Mouse (Mus musculus): Measurements from ENCODE around the gene Gm45713.

DNA sequence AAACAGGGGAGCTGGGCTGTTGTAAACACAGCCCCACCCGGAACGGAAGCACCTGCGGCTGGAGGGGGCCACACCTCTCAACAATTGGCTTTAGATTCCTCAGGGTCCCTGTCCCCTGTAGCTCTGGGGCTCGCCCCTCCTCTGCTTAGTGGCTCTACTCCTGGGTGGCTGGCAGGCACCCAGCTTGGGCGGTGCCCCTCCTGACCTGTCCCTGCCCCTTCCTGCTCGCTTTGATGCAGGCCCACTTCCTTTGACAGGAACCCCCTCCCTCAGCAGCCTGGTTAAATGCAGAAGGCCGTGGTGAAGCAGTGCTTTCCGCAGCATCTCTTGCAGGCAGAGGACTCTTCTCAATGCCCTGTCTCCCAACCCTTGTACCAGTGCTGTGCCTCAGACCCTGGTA, 14.6 kb downstream of the Gm45713 start:
- TF ChIP-seq MAX (IDR thresholded peaks at IDR 0.05): no peak
- no peak for TF ChIP-seq USF1 (IDR thresholded peaks at IDR 0.05; ENCODE audit: low read depth)
- TF ChIP-seq CTCF (IDR thresholded peaks at IDR 0.05; ENCODE audit: control insufficient read depth, insufficient read depth, insufficient read length): no peak
- no peak for TF ChIP-seq CEBPB (IDR thresholded peaks at IDR 0.05; ENCODE audit: low read depth)
- TF ChIP-seq MYOD1 (IDR thresholded peaks at IDR 0.05; ENCODE audit: control insufficient read depth, insufficient read length, low read depth): no peak
- no peak for TF ChIP-seq MYOG (IDR thresholded peaks at IDR 0.05; ENCODE audit: control insufficient read depth, extremely low read depth, insufficient read length)
- no peak for TF ChIP-seq FOSL1 (IDR thresholded peaks at IDR 0.05; ENCODE audit: insufficient read depth, low read length, poor library complexity, severe bottlenecking)
